Comparison of ENCODE assay signal across 8 mouse cellular contexts in genomic region chr6:52157466-52158275, GRCm38 (mm10). TPM values are rescaled to one million over a fixed set of nuclear protein-coding genes. Genes with fewer than 3 reads are reported as not detected.
DNase-seq lines count a peak whose midpoint lies in the region; ATAC-seq and TF ChIP-seq lines count a peak whose summit lies in the region.

No protein-coding gene starts in this region.

- peaks cover 23% of the 10 kb centered on the region for H3K27me3 ChIP-seq in spleen, adult 2 months (ENCODE audit: control insufficient read depth, insufficient read depth, low read length)
- H3K27me3 ChIP-seq in liver, embryonic 14.5 days (ENCODE audit: control insufficient read depth, insufficient read depth, low read length), result peaks cover 98% of the 10 kb centered on the region

- TF ChIP-seq EP300 in liver, embryonic 14.5 days (IDR thresholded peaks at IDR 0.05; ENCODE audit: low read depth), result no peak

- no peak for TF ChIP-seq POLR2A in spleen, adult 2 months (IDR thresholded peaks at IDR 0.05; ENCODE audit: low read depth, low read length)

- peaks cover 5% of the 10 kb centered on the region for H3K4me1 ChIP-seq in spleen, adult 2 months (ENCODE audit: control insufficient read depth, insufficient read depth, insufficient read length)
- no peaks in the 10 kb centered on the region; a peak in 1 of 4 replicates for H3K4me1 ChIP-seq in liver, embryonic 14.5 days (replicated peaks; ENCODE audit: control insufficient read depth in 2 of 2, insufficient read depth in 2 of 2, low read length in 1 of 2)

- no peak overlapping the region for H3K27ac ChIP-seq in spleen, adult 2 months (ENCODE audit: insufficient read depth, low read length)
- H3K27ac ChIP-seq in liver, embryonic 14.5 days, result no peak overlapping the region

- WGBS in spleen, adult 2 months, result 5% methylated on average over 32 of the region's 32 CpGs
- WGBS in liver, embryonic 14.5 days (ENCODE audit: insufficient replicate concordance), result 1% methylated on average over 31 of the region's 32 CpGs

- ATAC-seq in liver, embryonic 14.5 days (ENCODE audit: insufficient read depth), result no peak

- peak; percentile 7 for DNase-seq in adrenal gland, postnatal 10 days
- DNase-seq in adrenal gland, adult 8-10 months, result no peak
- no peak for DNase-seq in spleen, adult 2 months (ENCODE audit: low read depth in 1 of 2, low spot score in 2 of 2)
- DNase-seq in spleen, postnatal 14 days (ENCODE audit: low spot score in 2 of 2), result no peak
- DNase-seq in liver, embryonic 14.5 days (ENCODE audit: low read depth in 3 of 3, low spot score in 3 of 3), result no peak
- DNase-seq in yolk sac, embryonic 10.5 days (ENCODE audit: low spot score), result peak; percentile 1
- DNase-seq in cerebellum, adult 11 months, result no peak
- DNase-seq in thymus, postnatal 25 days, result no peak

- H3K9me3 ChIP-seq in liver, embryonic 14.5 days (ENCODE audit: control insufficient read depth, low read length), result no peaks in the 10 kb centered on the region

- H3K9ac ChIP-seq in liver, embryonic 14.5 days (replicated peaks), result no peak overlapping the region

- TF ChIP-seq CTCF in spleen, adult 2 months (IDR thresholded peaks at IDR 0.05; ENCODE audit: extremely low read depth, insufficient read depth, insufficient read length, insufficient replicate concordance), result no peak
- no peak for TF ChIP-seq CTCF in liver, embryonic 14.5 days (IDR thresholded peaks at IDR 0.05; ENCODE audit: low read depth)

- H3K4me3 ChIP-seq in spleen, adult 2 months (ENCODE audit: extremely low read depth, insufficient read depth, insufficient read length), result peak overlapping the region; percentile 58; the same call in 1 of the 2 replicates
- H3K4me3 ChIP-seq in liver, embryonic 14.5 days (ENCODE audit: insufficient read depth in 1 of 2, low read depth in 2 of 2, low read length in 2 of 2), result peak overlapping the region; percentile 41 to 57

- H3K4me2 ChIP-seq in liver, embryonic 14.5 days (ENCODE audit: low read depth), result peak overlapping the region; percentile 67

- no peaks in the 10 kb centered on the region for H3K36me3 ChIP-seq in spleen, adult 2 months (ENCODE audit: control insufficient read depth, insufficient read depth, low read length)
- H3K36me3 ChIP-seq in liver, embryonic 14.5 days (replicated peaks; ENCODE audit: control insufficient read depth, insufficient read depth, low read depth), result no peaks in the 10 kb centered on the region

RNA-seq across cellular contexts. Expression of gene Hoxa1, which starts 0.4 kb away (rescaled TPM):
- total RNA-seq in adrenal gland, postnatal 10 days (2021), result 1 to 10 TPM in 1 of 2 experiments, under 1 TPM in 1; 0.91 to 1.2 TPM
- total RNA-seq in adrenal gland, adult 8-10 months (2022), result 1 to 10 TPM in 1 of 4 experiments, under 1 TPM in 3; 0.23 to 1.1 (median 0.83) TPM
- 0.12 and 0.21 TPM in 2 replicates for polyA plus RNA-seq in spleen, adult 2 months (2012; rRNA removed)
- polyA plus RNA-seq in liver, embryonic 14.5 days (2012; rRNA removed), result 0.21 and 0.33 TPM in 2 replicates
- 0.40 and 0.47 TPM in 2 replicates for polyA plus RNA-seq in liver, embryonic 14.5 days (2014; fragmentation: Nextera tagmentation; extraction: Ambion mirVana)

RNA-seq across cellular contexts. Expression of gene Hoxa2, which starts 7.0 kb away (rescaled TPM):
- 1 to 10 TPM; 2.3 to 5.1 TPM for total RNA-seq in adrenal gland, postnatal 10 days (2021)
- total RNA-seq in adrenal gland, adult 8-10 months (2022), result 1 to 10 TPM in 3 of 4 experiments, under 1 TPM in 1; 0.80 to 3.4 (median 2.6) TPM
- 0.27 and 0.65 TPM in 2 replicates for polyA plus RNA-seq in spleen, adult 2 months (2012; rRNA removed)
- 0.26 and 0.30 TPM in 2 replicates for polyA plus RNA-seq in liver, embryonic 14.5 days (2012; rRNA removed)
- 0.14 and 0.33 TPM in 2 replicates for polyA plus RNA-seq in liver, embryonic 14.5 days (2014; fragmentation: Nextera tagmentation; extraction: Ambion mirVana)

RNA-seq across cellular contexts. Expression of gene 5730596B20Rik, which starts 19.6 kb away (rescaled TPM):
- under 1 TPM; 0.27 to 0.94 TPM for total RNA-seq in adrenal gland, postnatal 10 days (2021)
- under 1 TPM; 0.17 to 0.77 (median 0.42) TPM for total RNA-seq in adrenal gland, adult 8-10 months (2022)
- polyA plus RNA-seq in spleen, adult 2 months (2012; rRNA removed), result not detected in 2 replicates
- polyA plus RNA-seq in liver, embryonic 14.5 days (2012; rRNA removed), result 0.03 and 0.04 TPM in 2 replicates
- 0.03 TPM in 1 of 2 replicates, not detected in the other for polyA plus RNA-seq in liver, embryonic 14.5 days (2014; fragmentation: Nextera tagmentation; extraction: Ambion mirVana)

RNA-seq across cellular contexts. Expression of gene Hoxa4, which starts 33.9 kb away (rescaled TPM):
- 10 to 100 TPM in 1 of 2 experiments, 1 to 10 TPM in 1; 8.0 to 11.4 TPM for total RNA-seq in adrenal gland, postnatal 10 days (2021)
- total RNA-seq in adrenal gland, adult 8-10 months (2022), result 1 to 10 TPM; 1.9 to 3.3 (median 2.7) TPM
- polyA plus RNA-seq in spleen, adult 2 months (2012; rRNA removed), result 0.68 and 0.79 TPM in 2 replicates
- 0.25 and 0.26 TPM in 2 replicates for polyA plus RNA-seq in liver, embryonic 14.5 days (2012; rRNA removed)
- 0.09 and 0.14 TPM in 2 replicates for polyA plus RNA-seq in liver, embryonic 14.5 days (2014; fragmentation: Nextera tagmentation; extraction: Ambion mirVana)

RNA-seq across cellular contexts. Expression of gene Hoxa5, which starts 46.7 kb away (rescaled TPM):
- 10 to 100 TPM; 28.0 to 28.2 TPM for total RNA-seq in adrenal gland, postnatal 10 days (2021)
- total RNA-seq in adrenal gland, adult 8-10 months (2022), result 10 to 100 TPM; 10.8 to 15.6 (median 13.3) TPM
- polyA plus RNA-seq in spleen, adult 2 months (2012; rRNA removed), result 1.3 and 1.8 TPM in 2 replicates
- 0.52 and 0.97 TPM in 2 replicates for polyA plus RNA-seq in liver, embryonic 14.5 days (2012; rRNA removed)
- 0.16 and 0.43 TPM in 2 replicates for polyA plus RNA-seq in liver, embryonic 14.5 days (2014; fragmentation: Nextera tagmentation; extraction: Ambion mirVana)

Comparison
In these comparisons a context has a peak if more than half of its experiments do, and no peak if none do; other contexts are left out.
1. DNase-seq: peak in adrenal gland, postnatal 10 days (single experiment) and yolk sac, embryonic 10.5 days (single experiment); none in adrenal gland, adult 8-10 months (single experiment), spleen, adult 2 months (0 of 2), spleen, postnatal 14 days (0 of 2), liver, embryonic 14.5 days (0 of 3), cerebellum, adult 11 months (single experiment) and thymus, postnatal 25 days (single experiment).